Mouse (Mus musculus) heart, adult 2 months (tissue): ENCODE measurements around the gene Armc5.

Experiments used
- CTCF ChIP-seq: fragments of 200-600 bp; IDR thresholded peaks from 2 replicates; pipeline ENCODE4 v1.8.1; 2022; ENCODE audit warnings: antibody characterized with exemption, mild to moderate bottlenecking, moderate library complexity
- POLR2A ChIP-seq: fragments of 200-500 bp; IDR thresholded peaks from 2 replicates; pipeline ENCODE4 v1.6.1; 2011; ENCODE audit warnings: mild to moderate bottlenecking, low read depth, low read length, control low read depth; ENCODE audit not compliant: insufficient read depth

DNA sequence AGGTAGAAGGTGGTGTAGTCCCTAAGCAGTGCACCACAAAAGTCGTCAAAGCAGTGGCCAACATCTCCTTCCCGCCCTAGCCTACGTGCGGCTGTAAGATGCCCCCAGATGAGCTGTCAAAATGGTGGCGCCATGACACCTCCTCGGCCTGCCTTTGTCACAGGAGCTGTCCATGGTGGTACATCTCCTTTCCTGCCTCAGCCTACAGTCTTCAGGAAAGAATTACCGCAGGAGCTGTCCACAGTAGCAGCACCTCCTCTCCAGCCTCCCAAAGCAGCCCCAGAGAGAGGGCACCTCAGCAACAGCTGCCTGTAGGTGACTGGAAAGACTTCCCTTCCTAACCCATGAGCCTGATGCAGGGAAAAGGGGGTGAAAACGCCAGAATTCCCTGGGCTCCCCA lies 5.4 kb upstream of the Armc5 start:
- no peak for TF ChIP-seq CTCF
- TF ChIP-seq POLR2A: no peak
